Mouse (Mus musculus) hindbrain, embryonic 13.5 days (tissue): ENCODE results near the gene Hist1h2ak. TPM values are rescaled to one million over a fixed set of nuclear protein-coding genes. Genes with fewer than 3 reads are reported as not detected.

Experiments
- ATAC-seq: fragments of 200-750 bp; cut with Nextera tagmentation; 2 replicates; pipeline ENCODE4 v1.8.0; 2017; ENCODE audit warnings: moderate TSS enrichment; ENCODE audit not compliant: low FRiP score
- H3K27ac ChIP-seq: fragments of 300-500 bp; sonication (generic); 2 replicates; pipeline ENCODE4 v1.5.1; 2015; ENCODE audit warnings: inconsistent platforms, mild to moderate bottlenecking, moderate library complexity
- H3K27me3 ChIP-seq: fragments of 300-500 bp; sonication (generic); 2 replicates; pipeline ENCODE4 v1.6.1; 2015; ENCODE audit warnings: mild to moderate bottlenecking, inconsistent platforms
- H3K36me3 ChIP-seq: fragments of 300-500 bp; sonication (generic); 2 replicates; pipeline ENCODE4 v1.6.1; 2015; ENCODE audit warnings: mild to moderate bottlenecking, inconsistent platforms
- H3K4me1 ChIP-seq: fragments of 300-500 bp; sonication (generic); replicated peaks from 2 replicates; pipeline ENCODE4 v1.6.1; 2015; ENCODE audit warnings: inconsistent platforms
- H3K4me2 ChIP-seq: fragments of 300-500 bp; sonication (generic); 2 replicates; pipeline ENCODE4 v1.6.1; 2015; ENCODE audit warnings: inconsistent platforms, mild to moderate bottlenecking, moderate library complexity
- H3K4me3 ChIP-seq: fragments of 300-500 bp; sonication (generic); 2 replicates; pipeline ENCODE4 v1.5.1; 2015; ENCODE audit warnings: mild to moderate bottlenecking, inconsistent platforms
- H3K9ac ChIP-seq: fragments of 300-500 bp; sonication (generic); 2 replicates; pipeline ENCODE4 v1.6.1; 2015; ENCODE audit warnings: mild to moderate bottlenecking, inconsistent platforms
- H3K9me3 ChIP-seq: fragments of 300-500 bp; sonication (generic); 2 replicates; pipeline ENCODE4 v1.6.1; 2016; ENCODE audit warnings: inconsistent platforms
- WGBS: fragments of 180-500 bp; shearing (Covaris S2); methylation state at CpG from one replicate; pipeline ENCODE4 v1.1.7; 2015; 5-methylcytosine and 5-hydroxymethylcytosine counted together
- microRNA-seq: library from miRNA; unstranded; fragments of <30 nt; microRNA quantifications from one replicate; pipeline ENCODE4, GENCODE M21; 2016
- polyA plus RNA-seq: library from polyadenylated mRNA; unstranded; fragments of >200 nt; fragmentation: Nextera tagmentation; extraction: Ambion mirVana; gene quantifications from 2 replicates; pipeline ENCODE4 v1.2.1, GENCODE M21; 2015

Gene Hist1h2ak
- polyA plus RNA-seq, 1 experiment from 2014 or later = 10.4 TPM

- Histone ChIP-seq H3K27ac (peak overlapping the region; percentile 96; the same call in 1 of the 2 replicates), H3K9ac (peak overlapping the region; percentile 60; the same call in 1 of the 2 replicates), H3K4me3 (peak overlapping the region; percentile 45), H3K4me1 (peaks cover 35% of the 10 kb centered on the region), H3K9me3 (no peaks in the 10 kb centered on the region), H3K27me3 (no peaks in the 10 kb centered on the region), H3K36me3 (no peaks in the 10 kb centered on the region), H3K4me2 (peak overlapping the region; percentile 71)
- under 1% methylated on average over 7 of the region's 7 CpGs for WGBS
- ATAC-seq = no peak
Observed at GRCm38 (mm10) chr13:21714725-21715124, 38.9 kb downstream of the Hist1h2ak start.

DNA sequence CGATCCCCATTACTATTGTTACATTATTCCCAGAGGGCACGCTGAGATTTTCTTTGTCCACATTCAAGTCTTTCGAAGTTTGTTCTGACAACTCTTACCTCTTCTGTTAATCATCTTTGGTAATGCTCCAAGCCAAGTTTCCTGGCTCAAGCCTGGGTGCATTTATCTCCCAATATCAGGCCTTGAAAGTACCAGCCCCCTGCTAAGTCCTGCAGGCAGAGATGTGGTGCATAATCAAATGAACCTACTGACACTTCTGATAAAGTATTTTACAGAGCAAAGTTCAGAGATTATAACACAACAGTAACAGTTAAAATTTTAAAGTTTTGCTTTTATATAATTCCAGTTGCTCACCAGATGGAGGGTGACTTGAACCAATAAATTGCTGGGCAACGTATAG, 41.9 kb downstream of the Hist1h2ak start:
- 26% methylated on average over 4 of the region's 4 CpGs for WGBS
- no peaks in the 10 kb centered on the region for H3K27me3 ChIP-seq
- H3K4me1 ChIP-seq = peaks cover 18% of the 10 kb centered on the region
- H3K27ac ChIP-seq = no peak overlapping the region
- peak overlapping the region; percentile 63 for H3K4me2 ChIP-seq
- peak overlapping the region; percentile 68 for H3K9ac ChIP-seq
- no peak for ATAC-seq
- no peaks in the 10 kb centered on the region for H3K9me3 ChIP-seq
- H3K36me3 ChIP-seq = no peaks in the 10 kb centered on the region
- peak overlapping the region; percentile 62 for H3K4me3 ChIP-seq

GRCm38 (mm10) chr13:21710821-21711525, 42.7 kb downstream of the Hist1h2ak start:
- peak; percentile 86 for ATAC-seq
- Histone ChIP-seq H3K36me3 (no peaks in the 10 kb centered on the region), H3K4me3 (peak overlapping the region; percentile 62), H3K9me3 (no peaks in the 10 kb centered on the region), H3K9ac (peak overlapping the region; percentile 68), H3K4me1 (peaks cover 17% of the 10 kb centered on the region), H3K27me3 (no peaks in the 10 kb centered on the region), H3K4me2 (peak overlapping the region; percentile 63), H3K27ac (no peak overlapping the region)
- WGBS = 3% methylated on average over 22 of the region's 22 CpGs

GRCm38 (mm10) chr13:21710031-21710711, 43.5 kb downstream of the Hist1h2ak start:
- Histone ChIP-seq H3K27ac (peak overlapping the region; percentile 74), H3K36me3 (no peaks in the 10 kb centered on the region), H3K4me3 (peak overlapping the region; percentile 62), H3K27me3 (no peaks in the 10 kb centered on the region), H3K9ac (peak overlapping the region; percentile 70), H3K9me3 (no peaks in the 10 kb centered on the region), H3K4me1 (peaks cover 12% of the 10 kb centered on the region), H3K4me2 (peak overlapping the region; percentile 47)
- 0% methylated on average over 32 of the region's 32 CpGs for WGBS
- peak; percentile 85 for ATAC-seq

- Histone ChIP-seq H3K9me3 (no peaks in the 10 kb centered on the region), H3K4me2 (no peak overlapping the region), H3K27ac (no peak overlapping the region), H3K27me3 (no peaks in the 10 kb centered on the region), H3K36me3 (no peaks in the 10 kb centered on the region), H3K4me3 (no peak overlapping the region), H3K4me1 (peaks cover 7% of the 10 kb centered on the region; the same call in 1 of the 2 replicates), H3K9ac (no peak overlapping the region)
- no peak for ATAC-seq
- 77% methylated on average over 4 of the region's 4 CpGs for WGBS
Observed at GRCm38 (mm10) chr13:21706669-21707068, 47.0 kb downstream of the Hist1h2ak start.

Small RNA genes lying within 50 kb of the gene (microRNA-seq; reads per million reads assigned to microRNA genes)
- not detected for gene Gm44346
- gene Gm44357 = not detected
- gene Gm44367 = not detected
- not detected for gene Gm44454

Other genes starting within 250 kb of the Hist1h2ak start
- 5.8 and 6.6 TPM in 2 replicates for gene Zkscan8, start 222.7 kb downstream of the Hist1h2ak start, polyA plus RNA-seq
- gene Olfr1366, start 211.0 kb downstream of the Hist1h2ak start, polyA plus RNA-seq = 0.12 and 0.16 TPM in 2 replicates
- 0.05 TPM in 2 replicates for gene Olfr1535, start 193.9 kb downstream of the Hist1h2ak start, polyA plus RNA-seq
- not detected in 2 replicates for gene Olfr1364, start 172.1 kb downstream of the Hist1h2ak start, polyA plus RNA-seq
- not detected in 2 replicates for gene Olfr1362, start 139.8 kb downstream of the Hist1h2ak start, polyA plus RNA-seq
- 0.05 and 0.08 TPM in 2 replicates for gene Olfr11, start 111.3 kb downstream of the Hist1h2ak start, polyA plus RNA-seq
- gene Olfr1361, start 90.4 kb downstream of the Hist1h2ak start, polyA plus RNA-seq = not detected in 2 replicates
- gene Olfr1360, start 76.4 kb downstream of the Hist1h2ak start, polyA plus RNA-seq = not detected in 2 replicates
- gene Olfr1359, start 55.7 kb downstream of the Hist1h2ak start, polyA plus RNA-seq = not detected in 2 replicates
- gene Hist1h2bl, start 37.7 kb downstream of the Hist1h2ak start, polyA plus RNA-seq = 1.1 and 1.9 TPM in 2 replicates
- gene Hist1h2ai, start 37.4 kb downstream of the Hist1h2ak start, polyA plus RNA-seq = 12.9 and 14.0 TPM in 2 replicates
- 5.9 and 6.4 TPM in 2 replicates for gene Hist1h3h, start 36.2 kb downstream of the Hist1h2ak start, polyA plus RNA-seq
- 1.9 and 2.3 TPM in 2 replicates for gene Hist1h2bm, start 31.8 kb downstream of the Hist1h2ak start, polyA plus RNA-seq
- gene Hist1h4j, start 18.8 kb downstream of the Hist1h2ak start, polyA plus RNA-seq = 0.39 and 0.84 TPM in 2 replicates
- gene Hist1h4k, start 3.3 kb downstream of the Hist1h2ak start, polyA plus RNA-seq = 1.6 and 2.7 TPM in 2 replicates
- 0.60 and 2.1 TPM in 2 replicates for gene Hist1h2bn, start 296 bp upstream of the Hist1h2ak start, polyA plus RNA-seq
- gene Hist1h1b, start 26.8 kb upstream of the Hist1h2ak start, polyA plus RNA-seq = 5.5 and 7.8 TPM in 2 replicates
- gene Hist1h3i, start 29.5 kb upstream of the Hist1h2ak start, polyA plus RNA-seq = 44.3 and 48.5 TPM in 2 replicates
- gene Hist1h2an, start 33.4 kb upstream of the Hist1h2ak start, polyA plus RNA-seq = 1.8 and 2.8 TPM in 2 replicates
- 0.68 and 0.97 TPM in 2 replicates for gene Hist1h2bp, start 33.6 kb upstream of the Hist1h2ak start, polyA plus RNA-seq
- 7.3 and 7.8 TPM in 2 replicates for gene Hist1h2bq, start 56.4 kb upstream of the Hist1h2ak start, polyA plus RNA-seq
- gene Hist1h2ao, start 56.6 kb upstream of the Hist1h2ak start, polyA plus RNA-seq = not detected in 2 replicates
- gene Hist1h4m, start 57.9 kb upstream of the Hist1h2ak start, polyA plus RNA-seq = not detected in 2 replicates
- 6.7 and 8.6 TPM in 2 replicates for gene Hist1h4n, start 78.4 kb upstream of the Hist1h2ak start, polyA plus RNA-seq
- 898 and 915 TPM in 2 replicates for gene Hist1h2ap, start 79.7 kb upstream of the Hist1h2ak start, polyA plus RNA-seq
- 7.5 and 7.7 TPM in 2 replicates for gene Hist1h2br, start 79.9 kb upstream of the Hist1h2ak start, polyA plus RNA-seq
- gene Zfp184, start 191.3 kb upstream of the Hist1h2ak start, polyA plus RNA-seq = 16.8 and 19.9 TPM in 2 replicates
- gene Pom121l2, start 227.4 kb upstream of the Hist1h2ak start, polyA plus RNA-seq = not detected in 2 replicates